In the genomic region with DNA sequence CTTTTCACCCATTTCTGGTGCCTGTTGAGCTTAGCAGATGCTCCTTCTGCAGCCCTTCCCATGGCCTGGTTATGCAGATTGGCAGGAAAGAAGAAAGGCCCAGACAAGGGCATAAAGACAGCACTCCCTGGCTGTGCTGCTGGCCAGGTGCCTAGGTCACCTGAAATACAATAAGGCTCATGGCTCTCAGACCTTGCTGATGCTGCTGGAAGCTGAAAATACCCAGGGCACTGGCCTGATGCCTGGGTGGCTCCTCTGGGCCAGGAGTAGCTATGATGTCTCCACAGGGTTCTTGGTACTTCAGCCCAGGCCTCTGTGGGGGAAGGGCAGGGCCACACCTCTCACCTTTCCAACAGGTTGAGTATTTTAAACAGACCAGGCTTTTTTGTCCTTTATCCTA, we compare ENCODE assay signal across 13 mouse cellular contexts.
DNase-seq lines count a peak whose midpoint lies in the region.
"Had no signal": no experiment of that assay in that cellular context is flagged by ENCODE, and none has a peak within 500 bp of the region (broad histone marks: within the 10 kb centered on the region; RNA-seq: fewer than 3 reads in every experiment).

No protein-coding gene starts in this region.

- intact Hi-C loops in heart, postnatal 25 days (cut with DNase I): loop anchor here (2.0 kb wide), 2 partner anchors 35 to 65 kb away; no protein-coding TSS in a partner anchor
- intact Hi-C loops in gastrocnemius, postnatal 36 days (cut with DNase I): loop anchor here (5.0 kb wide), 1 partner anchor 122 kb away; the partner anchor contains the start of gene Dapk2

- peak; percentile 96 for DNase-seq in heart, adult 11 months
- no peak for DNase-seq in heart, postnatal 25 days (ENCODE audit: low spot score)
- DNase-seq in cerebellum, adult 11 months: peak; percentile 76
- DNase-seq in cerebellum, postnatal 14 days: peak; percentile 54 to 57
- DNase-seq in gastrocnemius, postnatal 36 days: peak; percentile 64 to 76
- no peak for DNase-seq in lung, postnatal 14 days
- DNase-seq in frontal cortex, postnatal 25 days (ENCODE audit: low spot score in 2 of 2): no peak
- DNase-seq in kidney, postnatal 10 days: no peak
- DNase-seq: B cell, adult 2 months; kidney, postnatal 36 days; liver, postnatal 0 days; lung, postnatal 36 days; right cerebral cortex, adult 18-20 months had no signal

Comparison
In these comparisons a context has a peak if more than half of its experiments do, and no peak if none do; other contexts are left out.
1. DNase-seq: peak in heart, adult 11 months (single experiment), cerebellum, adult 11 months (single experiment), cerebellum, postnatal 14 days (2 of 2) and gastrocnemius, postnatal 36 days (2 of 2); none in heart, postnatal 25 days (single experiment), lung, postnatal 14 days (single experiment), frontal cortex, postnatal 25 days (0 of 2) and kidney, postnatal 10 days (single experiment).